Mouse (Mus musculus) CH12.LX (cell line): Measurements from ENCODE around the gene Pck2.

Experiments used
- CTCF ChIP-seq, 2 experiments: IDR thresholded peaks in 1 of 2; conservative IDR thresholded peaks in 1 of 2; 2 replicates each; pipeline ENCODE4 v1.5.1; 2011 to 2012; ENCODE audit warnings: low read depth in 2 of 2, low read length in 2 of 2, improper control_type of control experiment in 1 of 2, inconsistent platforms in 1 of 2, mild to moderate bottlenecking in 1 of 2, moderate library complexity in 1 of 2
- EP300 ChIP-seq: IDR thresholded peaks from 2 replicates; pipeline ENCODE4 v1.6.1; 2011; ENCODE audit warnings: low read length, improper control_type of control experiment
- MAFK ChIP-seq: IDR thresholded peaks from 2 replicates; pipeline ENCODE4 v1.6.1; 2011; ENCODE audit warnings: low read length, improper control_type of control experiment; ENCODE audit not compliant: insufficient replicate concordance
- NRF1 ChIP-seq: IDR thresholded peaks from 2 replicates; pipeline ENCODE4 v1.6.1; 2014; ENCODE audit warnings: low read depth, mild to moderate bottlenecking, inconsistent platforms, low read length, improper control_type of control experiment, moderate library complexity
- POLR2A ChIP-seq: IDR thresholded peaks from 2 replicates; pipeline ENCODE4 v1.6.1; 2011; ENCODE audit warnings: low read depth, mild to moderate bottlenecking, improper control_type of control experiment, low read length
- RCOR1 ChIP-seq: conservative IDR thresholded peaks from 2 replicates; pipeline ENCODE4 v1.6.1; 2012; ENCODE audit warnings: low read depth, mild to moderate bottlenecking, inconsistent platforms, low read length, improper control_type of control experiment
- SIN3A ChIP-seq: IDR thresholded peaks from 2 replicates; pipeline ENCODE4 v1.6.1; 2012; ENCODE audit warnings: low read length, improper control_type of control experiment, inconsistent platforms
- USF1 ChIP-seq: IDR thresholded peaks from 2 replicates; pipeline ENCODE4 v1.6.1; 2014; ENCODE audit warnings: low read depth, mild to moderate bottlenecking, inconsistent platforms, low read length, improper control_type of control experiment

DNA sequence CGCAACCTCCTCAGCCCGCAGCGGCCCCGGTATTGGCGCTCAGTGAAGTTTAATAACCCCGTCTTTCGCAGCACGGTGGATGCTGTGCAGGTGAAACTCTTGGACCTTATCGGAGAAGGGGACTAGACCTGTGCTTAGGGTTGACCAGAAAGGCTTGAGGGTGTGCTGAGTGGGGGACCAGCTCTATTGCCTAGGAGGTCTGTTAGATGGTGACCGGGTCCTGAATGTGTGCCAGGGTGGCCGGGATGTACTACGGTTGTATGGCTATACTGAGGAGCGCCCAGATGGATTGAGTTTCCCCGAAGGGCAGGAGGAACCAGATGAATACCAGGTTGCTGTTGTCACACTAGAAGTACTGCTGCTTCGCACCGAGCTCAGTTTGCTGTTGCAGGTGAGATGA, 52.2 kb downstream of the Pck2 start:
- TF ChIP-seq CTCF (conservative IDR thresholded peaks at IDR 0.05 in 1 of 2, IDR thresholded peaks at IDR 0.05 in 1 of 2; ENCODE audit: low read depth in 2 of 2, low read length in 2 of 2) (no peak), SIN3A (no peak), POLR2A (no peak), MAFK (no peak), NRF1 (no peak), EP300 (no peak), USF1 (no peak), RCOR1 (no peak)
